8 mouse cellular contexts compared by ENCODE assay signal in genomic region chr14:36919146-36919545, GRCm38 (mm10). TPM values are rescaled to one million over a fixed set of nuclear protein-coding genes. Genes with fewer than 3 reads are reported as not detected.
DNase-seq lines count a peak whose midpoint lies in the region; ATAC-seq and TF ChIP-seq lines count a peak whose summit lies in the region.

No protein-coding gene starts in this region.

- 28% methylated on average over 13 of the region's 13 CpGs for WGBS in intestine, embryonic 15.5 days
- 67% methylated on average over 13 of the region's 13 CpGs for WGBS in midbrain, embryonic 12.5 days

- H3K27ac ChIP-seq in intestine, embryonic 15.5 days: peak overlapping the region; percentile 90
- H3K27ac ChIP-seq in midbrain, embryonic 12.5 days (replicated peaks): peak overlapping the region; percentile 25; the same call in 1 of the 2 replicates
- peak overlapping the region; percentile 81 for H3K27ac ChIP-seq in testis, adult 2 months (ENCODE audit: control insufficient read depth, insufficient read depth, low read depth, low read length)

- peak; percentile 93 for ATAC-seq in intestine, embryonic 15.5 days
- no peak for ATAC-seq in midbrain, embryonic 12.5 days (ENCODE audit: low FRiP score, low read depth)

- peak; percentile 38 to 51 for DNase-seq in adrenal gland, adult 18-20 months (ENCODE audit: low spot score in 2 of 2)
- peak; percentile 55 for DNase-seq in embryo, embryonic 10.5 days (ENCODE audit: low spot score)
- peak; percentile 89 for DNase-seq in gastrocnemius, postnatal 14 days
- DNase-seq in left cerebral cortex, adult 8-10 months (ENCODE audit: low spot score in 2 of 2): peak; percentile 42 to 52
- DNase-seq in thymus, postnatal 25 days: no peak

- peak; percentile 67 for TF ChIP-seq POLR2A in testis, adult 2 months (IDR thresholded peaks at IDR 0.05; ENCODE audit: control insufficient read depth, low read depth, low read length)

- peak overlapping the region; percentile 40; the same call in 1 of the 2 replicates for H3K9ac ChIP-seq in intestine, embryonic 15.5 days
- H3K9ac ChIP-seq in midbrain, embryonic 12.5 days (replicated peaks): 0 out of 2 replicates have a peak overlapping the region, but pooled peaks have one; percentile 20

- peak overlapping the region; percentile 29 for H3K4me3 ChIP-seq in intestine, embryonic 15.5 days (replicated peaks)
- H3K4me3 ChIP-seq in midbrain, embryonic 12.5 days: no peak overlapping the region
- H3K4me3 ChIP-seq in testis, adult 2 months (ENCODE audit: control insufficient read depth, low read depth, low read length): peak overlapping the region; percentile 55

- intact Hi-C loops in gastrocnemius, postnatal 14 days (cut with DNase I; ENCODE audit: low total_unique reads): no loop called here

- no peaks in the 10 kb centered on the region for H3K36me3 ChIP-seq in intestine, embryonic 15.5 days
- peaks cover 4% of the 10 kb centered on the region; the same call in 1 of the 2 replicates for H3K36me3 ChIP-seq in midbrain, embryonic 12.5 days
- H3K36me3 ChIP-seq in testis, adult 2 months (ENCODE audit: control insufficient read depth, insufficient read depth, low read length): no peaks in the 10 kb centered on the region

- H3K9me3 ChIP-seq in intestine, embryonic 15.5 days: no peaks in the 10 kb centered on the region
- H3K9me3 ChIP-seq in midbrain, embryonic 12.5 days: no peaks in the 10 kb centered on the region

- TF ChIP-seq CTCF in testis, adult 2 months (IDR thresholded peaks at IDR 0.05; ENCODE audit: control insufficient read depth, insufficient read depth, insufficient replicate concordance, low read depth, low read length): no peak

- peak overlapping the region; percentile 53 for H3K4me2 ChIP-seq in intestine, embryonic 15.5 days (replicated peaks)
- H3K4me2 ChIP-seq in midbrain, embryonic 12.5 days (replicated peaks): no peak overlapping the region

- no peaks in the 10 kb centered on the region; the same call in 1 of the 2 replicates for H3K4me1 ChIP-seq in intestine, embryonic 15.5 days (replicated peaks)
- no peaks in the 10 kb centered on the region for H3K4me1 ChIP-seq in midbrain, embryonic 12.5 days
- H3K4me1 ChIP-seq in testis, adult 2 months (ENCODE audit: control insufficient read depth, insufficient read depth, low read length): no peaks in the 10 kb centered on the region

- H3K27me3 ChIP-seq in intestine, embryonic 15.5 days (replicated peaks): no peaks in the 10 kb centered on the region
- no peaks in the 10 kb centered on the region for H3K27me3 ChIP-seq in midbrain, embryonic 12.5 days
- no peaks in the 10 kb centered on the region for H3K27me3 ChIP-seq in testis, adult 2 months (ENCODE audit: control insufficient read depth, insufficient read depth, low read length)

RNA-seq across cellular contexts. Expression of gene Ccser2, which starts 49.4 kb away (rescaled TPM):
- 10 to 100 TPM; 28.4 to 45.5 TPM for total RNA-seq in adrenal gland, adult 18-20 months (2021)
- 10 to 100 TPM; 61.0 to 66.0 TPM for total RNA-seq in gastrocnemius, postnatal 14 days (2021)
- 29.4 and 35.1 TPM in 2 replicates for polyA plus RNA-seq in intestine, embryonic 15.5 days (2015; fragmentation: Nextera tagmentation; extraction: Ambion mirVana)
- total RNA-seq in left cerebral cortex, adult 8-10 months (2022): 10 to 100 TPM; 76.5 to 96.8 (median 91.4) TPM
- 41.7 and 42.4 TPM in 2 replicates for polyA plus RNA-seq in midbrain, embryonic 12.5 days (2016; fragmentation: Nextera tagmentation; extraction: Ambion mirVana)
- 149 and 164 TPM in 2 replicates for polyA plus RNA-seq in testis, adult 2 months (2012; rRNA removed)

Comparison
In these comparisons a context has a peak if more than half of its experiments do, and no peak if none do; other contexts are left out.
1. H3K27ac ChIP-seq: peak in every context shown above with its lines; median percentile 90 in intestine, embryonic 15.5 days; 81 in testis, adult 2 months; 25 in midbrain, embryonic 12.5 days.